10 mouse cellular contexts compared by ENCODE assay signal in the genomic region with DNA sequence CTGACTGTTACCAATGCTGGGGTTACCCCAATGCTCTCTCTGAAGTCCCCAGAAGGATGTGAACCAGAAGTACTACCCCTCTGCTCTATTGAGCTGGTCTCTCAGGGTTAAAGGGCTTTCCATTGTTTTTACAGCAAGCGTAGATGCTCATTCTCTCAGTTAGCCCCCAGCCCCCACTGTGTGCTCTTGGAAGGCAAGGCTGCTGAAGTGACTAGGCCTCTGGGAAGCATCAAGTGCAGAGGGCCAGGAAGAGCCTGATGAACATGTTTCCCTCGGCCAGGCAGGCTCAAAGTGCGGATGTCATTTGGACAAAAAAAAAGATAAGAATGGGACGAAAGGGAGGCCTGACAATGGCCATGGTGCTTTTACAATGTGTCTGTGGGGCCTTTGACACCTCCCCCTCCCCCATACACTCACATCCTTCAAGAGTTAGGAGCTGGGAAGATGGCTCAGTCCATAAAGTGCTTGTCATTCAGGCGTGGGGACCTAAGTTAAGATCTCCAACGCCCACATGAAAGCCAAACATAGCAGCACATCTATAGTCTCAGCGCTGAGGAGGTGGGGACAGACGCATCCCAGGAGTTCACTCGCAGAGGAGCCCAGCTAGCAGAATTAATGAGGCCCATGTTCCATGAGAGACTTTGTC.
DNase-seq lines count a peak whose midpoint lies in the region.
"Had no signal": no experiment of that assay in that cellular context is flagged by ENCODE, and none has a peak within 500 bp of the region (broad histone marks: within the 10 kb centered on the region; RNA-seq: fewer than 3 reads in every experiment).

No protein-coding gene starts in this region.

- intact Hi-C loops in left cerebral cortex, postnatal 4 days (cut with DNase I) = no loop called here
- intact Hi-C loops in left cerebral cortex, postnatal 25 days (cut with DNase I) = no loop called here

- peaks cover 68% of the 10 kb centered on the region for H3K4me1 ChIP-seq in heart, embryonic 10.5 days
- H3K4me1 ChIP-seq in embryonic facial prominence, embryonic 10.5 days = peaks cover 46% of the 10 kb centered on the region
- peaks cover 32% of the 10 kb centered on the region for H3K4me1 ChIP-seq in forebrain, embryonic 10.5 days

- peaks cover 3% of the 10 kb centered on the region; the same call in 1 of the 2 replicates for H3K36me3 ChIP-seq in heart, embryonic 10.5 days
- H3K36me3 ChIP-seq in embryonic facial prominence, embryonic 10.5 days (replicated peaks) = no peaks in the 10 kb centered on the region
- H3K36me3 ChIP-seq in forebrain, embryonic 10.5 days (replicated peaks) = no peaks in the 10 kb centered on the region
- H3K36me3 ChIP-seq: midbrain, embryonic 12.5 days had no signal

- H3K27me3 ChIP-seq in heart, embryonic 10.5 days (ENCODE audit: insufficient read depth, poor library complexity, severe bottlenecking) = no peaks in the 10 kb centered on the region
- H3K27me3 ChIP-seq in embryonic facial prominence, embryonic 10.5 days (replicated peaks; ENCODE audit: low read depth, poor library complexity, severe bottlenecking) = no peaks in the 10 kb centered on the region
- peaks cover 10% of the 10 kb centered on the region; the same call in 1 of the 2 replicates for H3K27me3 ChIP-seq in forebrain, embryonic 10.5 days (ENCODE audit: poor library complexity, severe bottlenecking)
- H3K27me3 ChIP-seq: midbrain, embryonic 12.5 days had no signal

- DNase-seq in heart, embryonic 10.5 days (ENCODE audit: low spot score) = peak; percentile 83
- DNase-seq in heart, adult 11 months = no peak
- DNase-seq in left cerebral cortex, adult 11 months (ENCODE audit: low spot score) = peak; percentile 46
- no peak for DNase-seq in left cerebral cortex, postnatal 4 days
- no peak for DNase-seq in embryonic facial prominence, embryonic 10.5 days (ENCODE audit: low spot score)
- DNase-seq in left cerebral cortex, postnatal 25 days (ENCODE audit: low spot score in 2 of 2) = peak; percentile 35 to 93
- no peak for DNase-seq in forebrain, embryonic 10.5 days (ENCODE audit: extremely low spot score, low spot score)
- no peak for DNase-seq in layer of hippocampus, adult 9-11 months
- DNase-seq: heart, postnatal 10 days had no signal

- H3K9me3 ChIP-seq in heart, embryonic 10.5 days = no peaks in the 10 kb centered on the region
- H3K9me3 ChIP-seq in embryonic facial prominence, embryonic 10.5 days = no peaks in the 10 kb centered on the region
- H3K9me3 ChIP-seq in forebrain, embryonic 10.5 days = no peaks in the 10 kb centered on the region
- H3K9me3 ChIP-seq: midbrain, embryonic 12.5 days had no signal

- H3K27ac ChIP-seq in heart, embryonic 10.5 days = peak overlapping the region; percentile 74
- H3K27ac ChIP-seq in embryonic facial prominence, embryonic 10.5 days (replicated peaks) = 0 out of 2 replicates have a peak overlapping the region, but pooled peaks have one; percentile 21
- no peak overlapping the region for H3K27ac ChIP-seq in forebrain, embryonic 10.5 days
- H3K27ac ChIP-seq: midbrain, embryonic 12.5 days had no signal

- 19% methylated on average over 9 of the region's 9 CpGs for WGBS in heart, embryonic 10.5 days
- 76% methylated on average over 9 of the region's 9 CpGs for WGBS in embryonic facial prominence, embryonic 10.5 days
- 80% methylated on average over 9 of the region's 9 CpGs for WGBS in forebrain, embryonic 10.5 days

- no peak overlapping the region for H3K4me3 ChIP-seq in heart, embryonic 10.5 days
- H3K4me3 ChIP-seq in embryonic facial prominence, embryonic 10.5 days = no peak overlapping the region
- no peak overlapping the region for H3K4me3 ChIP-seq in forebrain, embryonic 10.5 days
- H3K4me3 ChIP-seq: midbrain, embryonic 12.5 days had no signal

Comparison
In these comparisons a context has a peak if more than half of its experiments do, and no peak if none do; other contexts are left out.
1. DNase-seq: peak in heart, embryonic 10.5 days (single experiment), left cerebral cortex, adult 11 months (single experiment) and left cerebral cortex, postnatal 25 days (2 of 2); none in heart, adult 11 months (single experiment), left cerebral cortex, postnatal 4 days (single experiment), embryonic facial prominence, embryonic 10.5 days (single experiment), forebrain, embryonic 10.5 days (single experiment) and layer of hippocampus, adult 9-11 months (single experiment).